Mouse (Mus musculus): ENCODE results near the gene Cldn15. TPM values are rescaled to one million over a fixed set of nuclear protein-coding genes. Genes with fewer than 3 reads are reported as not detected.

Cldn15 gene
- total and polyA plus RNA-seq, 3 experiments = 1.2 to 2.1 TPM; not detected in 1

GRCm38 (mm10) chr5:136962501-136962900 is 3.9 kb upstream of the Cldn15 start:
- TF ChIP-seq NRF1 (IDR thresholded peaks at IDR 0.05; ENCODE audit: insufficient read depth, low read depth, low read length, poor library complexity, severe bottlenecking) (0 out of 2 replicates have a peak, but pooled peaks have one; percentile 5), RAD21 (IDR thresholded peaks at IDR 0.05; ENCODE audit: low read depth, low read length) (peak; percentile 25), SMC3 (IDR thresholded peaks at IDR 0.05; ENCODE audit: low read depth, low read length) (peak; percentile 69), USF1 (IDR thresholded peaks at IDR 0.05; ENCODE audit: low read depth, low read length) (peak; percentile 57), GABPA (IDR thresholded peaks at IDR 0.05; ENCODE audit: low read depth, low read length) (no peak), MXI1 (IDR thresholded peaks at IDR 0.05; ENCODE audit: low read depth, low read length) (peak; percentile 62), MAX (IDR thresholded peaks at IDR 0.05; ENCODE audit: low read length) (peak; percentile 48; the same call in 1 of the 2 replicates), CHD1 (IDR thresholded peaks at IDR 0.05; ENCODE audit: low read depth, low read length) (0 out of 2 replicates have a peak, but pooled peaks have one; percentile 39), ETS1 (IDR thresholded peaks at IDR 0.05; ENCODE audit: low read depth, low read length) (no peak), CHD2 (IDR thresholded peaks at IDR 0.05; ENCODE audit: low read length) (0 out of 2 replicates have a peak, but pooled peaks have one; percentile 14), UBTF (IDR thresholded peaks at IDR 0.05; ENCODE audit: borderline replicate concordance, insufficient read depth, low read depth, low read length) (no peak), NELFE (IDR thresholded peaks at IDR 0.05; ENCODE audit: low read depth, low read length) (no peak; the same call in none of the 2 replicates), MAZ (IDR thresholded peaks at IDR 0.05; ENCODE audit: low read depth, low read length) (peak; percentile 81; the same call in 1 of the 2 replicates), ZMIZ1 (IDR thresholded peaks at IDR 0.05; ENCODE audit: low read depth, low read length) (0 out of 2 replicates have a peak, but pooled peaks have one; percentile 51), ZKSCAN1 (IDR thresholded peaks at IDR 0.05; ENCODE audit: low read depth, low read length) (no peak), CTCF (IDR thresholded peaks at IDR 0.05 in 2 of 3, conservative IDR thresholded peaks at IDR 0.05 in 1 of 3; ENCODE audit: control insufficient read depth in 1 of 3, insufficient read depth in 1 of 3, low read depth in 2 of 3, low read length in 3 of 3, poor library complexity in 1 of 3, severe bottlenecking in 1 of 3) (peak; percentile 84 to 95 (median 87)), TAL1 (IDR thresholded peaks at IDR 0.05; ENCODE audit: low read length) (no peak)

GRCm38 (mm10) chr5:136962966-136963540 is 3.4 kb upstream of the Cldn15 start:
- Histone ChIP-seq H3K4me1 (ENCODE audit: control insufficient read depth in 1 of 2, insufficient read depth in 2 of 2, low read length in 2 of 2) (peaks cover 3 to 25% of the 10 kb centered on the region in 2 experiments; a peak in 3 of 4 replicates), H3K27ac (ENCODE audit: control insufficient read depth, low read depth, low read length) (no peak overlapping the region)

More at GRCm38 (mm10) chr5:136962501-136962900, 3.9 kb upstream of the Cldn15 start:
- peaks cover 3 to 25% of the 10 kb centered on the region in 2 experiments; a peak in 3 of 4 replicates for H3K4me1 ChIP-seq (ENCODE audit: control insufficient read depth in 1 of 2, insufficient read depth in 2 of 2, low read length in 2 of 2)
- no peaks in the 10 kb centered on the region for H3K9me3 ChIP-seq (replicated peaks; ENCODE audit: insufficient read depth, low read length)
- H3K36me3 ChIP-seq (ENCODE audit: control insufficient read depth in 1 of 2, insufficient read depth in 2 of 2, low read length in 2 of 2) = peaks cover 0 to 26% of the 10 kb centered on the region in 2 experiments; a peak in 3 of 4 replicates
- H3K27ac ChIP-seq (ENCODE audit: control insufficient read depth, low read depth, low read length) = peak overlapping the region; percentile 54
- H3K4me3 ChIP-seq (ENCODE audit: control insufficient read depth in 1 of 2, insufficient read depth in 1 of 2, low read depth in 2 of 2, low read length in 2 of 2) = peak overlapping the region; percentile 80
- peak overlapping the region; percentile 82 for H3K9ac ChIP-seq (ENCODE audit: control insufficient read depth, low read depth, low read length, poor library complexity, severe bottlenecking)
- peak; percentile 85 for DNase-seq (ENCODE audit: low read depth, low spot score)
- peaks cover 9% of the 10 kb centered on the region for H3K79me2 ChIP-seq (ENCODE audit: control insufficient read depth, insufficient read depth, low read length, poor library complexity)
- no peaks in the 10 kb centered on the region for H3K27me3 ChIP-seq (ENCODE audit: control insufficient read depth in 1 of 2, insufficient read depth in 2 of 2, low read length in 2 of 2)

More at GRCm38 (mm10) chr5:136962966-136963540, 3.4 kb upstream of the Cldn15 start:
- Histone ChIP-seq H3K36me3 (ENCODE audit: control insufficient read depth in 1 of 2, insufficient read depth in 2 of 2, low read length in 2 of 2) (peaks cover 0 to 26% of the 10 kb centered on the region in 2 experiments; a peak in 3 of 4 replicates), H3K9me3 (replicated peaks; ENCODE audit: insufficient read depth, low read length) (no peaks in the 10 kb centered on the region), H3K4me3 (ENCODE audit: control insufficient read depth in 1 of 2, insufficient read depth in 1 of 2, low read depth in 2 of 2, low read length in 2 of 2) (peak overlapping the region; percentile 80), H3K79me2 (ENCODE audit: control insufficient read depth, insufficient read depth, low read length, poor library complexity) (peaks cover 9% of the 10 kb centered on the region), H3K27me3 (ENCODE audit: control insufficient read depth in 1 of 2, insufficient read depth in 2 of 2, low read length in 2 of 2) (no peaks in the 10 kb centered on the region), H3K9ac (ENCODE audit: control insufficient read depth, low read depth, low read length, poor library complexity, severe bottlenecking) (peak overlapping the region; percentile 82)
- TF ChIP-seq MXI1 (IDR thresholded peaks at IDR 0.05; ENCODE audit: low read depth, low read length) (no peak), ZNF384 (IDR thresholded peaks at IDR 0.05; ENCODE audit: low read depth, low read length) (no peak), TBP (IDR thresholded peaks at IDR 0.05; ENCODE audit: low read depth, low read length) (no peak), MAZ (IDR thresholded peaks at IDR 0.05; ENCODE audit: low read depth, low read length) (no peak), TAL1 (IDR thresholded peaks at IDR 0.05; ENCODE audit: low read length) (no peak), RCOR1 (IDR thresholded peaks at IDR 0.05; ENCODE audit: low read depth, low read length) (no peak), E2F4 (IDR thresholded peaks at IDR 0.05; ENCODE audit: borderline replicate concordance, low read depth, low read length) (no peak), RAD21 (IDR thresholded peaks at IDR 0.05; ENCODE audit: low read depth, low read length) (no peak), HCFC1 (IDR thresholded peaks at IDR 0.05; ENCODE audit: low read depth, low read length) (no peak), ZMIZ1 (IDR thresholded peaks at IDR 0.05; ENCODE audit: low read depth, low read length) (no peak), USF1 (IDR thresholded peaks at IDR 0.05; ENCODE audit: low read depth, low read length) (no peak), SIN3A (IDR thresholded peaks at IDR 0.05; ENCODE audit: low read length) (no peak)
- DNase-seq (ENCODE audit: low read depth, low spot score) = no peak

Data from MEL (cell line).